Mouse (Mus musculus): ENCODE measurements around the gene Klhl21.

DNA sequence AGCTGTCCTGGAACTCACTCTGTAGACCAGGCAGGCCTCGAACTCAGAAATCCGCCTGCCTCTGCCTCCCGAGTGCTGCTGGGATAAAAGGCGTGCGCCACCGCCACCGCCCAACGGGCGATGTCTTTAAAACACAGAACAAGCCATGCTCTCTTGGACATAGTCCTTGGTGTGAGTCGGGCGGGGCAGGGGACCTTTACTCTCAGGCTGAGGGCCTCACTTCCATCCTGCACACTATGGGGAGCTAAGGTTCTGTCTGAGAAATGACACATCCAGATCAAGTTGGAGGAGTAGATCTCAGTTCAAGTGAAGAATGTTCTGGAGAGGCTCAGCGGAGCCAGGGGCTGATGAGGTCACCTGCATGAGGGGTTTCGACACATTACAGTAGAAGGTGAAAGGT lies 24.3 kb downstream of the Klhl21 start:
- no peak for TF ChIP-seq CTCF (IDR thresholded peaks at IDR 0.05; ENCODE audit: insufficient read depth, low read depth, low read length)
- TF ChIP-seq POLR2A (IDR thresholded peaks at IDR 0.05; ENCODE audit: insufficient read depth, low read depth, low read length) = no peak

Measured in olfactory bulb, adult 2 months (tissue).